8 mouse cellular contexts compared by ENCODE assay signal in the genomic region with DNA sequence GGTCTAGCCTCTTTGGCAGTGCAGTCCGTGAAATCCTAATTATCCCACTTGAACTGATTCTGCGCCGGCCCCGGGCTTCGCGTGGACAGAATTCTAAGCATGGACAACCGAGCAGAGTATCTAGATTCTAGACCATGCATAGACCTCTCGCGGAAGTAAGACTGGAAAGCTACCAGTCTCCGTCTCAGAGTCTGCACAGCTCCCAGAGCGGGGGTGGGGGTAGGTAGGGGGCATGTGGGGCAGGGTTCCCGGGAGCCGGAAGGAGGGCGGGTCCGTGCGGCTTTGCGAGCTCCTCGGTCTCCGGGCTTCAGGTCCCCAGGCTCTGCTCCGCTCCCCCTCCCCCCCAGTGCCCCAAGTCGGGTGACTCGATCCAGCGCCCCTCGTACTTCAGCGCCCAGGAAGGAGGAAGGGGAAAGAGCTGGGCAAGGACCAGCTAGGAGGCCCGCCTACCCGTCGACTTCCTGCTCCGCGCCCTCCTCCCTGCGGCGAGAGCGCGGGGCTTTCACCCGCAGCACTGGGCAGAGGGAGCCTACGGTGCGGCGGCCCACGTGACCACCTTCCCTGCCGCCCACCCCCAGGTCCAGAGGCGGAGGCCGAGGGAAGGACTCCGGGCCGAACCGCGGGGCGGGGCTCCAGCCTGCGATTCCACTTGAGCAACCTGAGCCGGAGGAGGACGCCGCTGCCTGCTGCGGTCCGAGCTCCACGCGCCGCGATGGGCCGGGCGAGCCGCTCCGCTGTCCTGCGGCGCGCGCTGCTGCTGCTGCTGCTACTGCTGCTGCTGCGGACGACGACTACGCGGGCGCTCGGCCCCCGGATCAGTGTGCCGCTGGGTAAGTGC. TPM values are rescaled to one million over a fixed set of nuclear protein-coding genes. Genes with fewer than 3 reads are reported as not detected.
DNase-seq lines count a peak whose midpoint lies in the region; ATAC-seq lines count a peak whose summit lies in the region.

No protein-coding gene starts in this region.

- H3K27me3 ChIP-seq in heart, embryonic 11.5 days (ENCODE audit: control insufficient read depth, insufficient read depth, low read length): no peaks in the 10 kb centered on the region
- H3K27me3 ChIP-seq in kidney, embryonic 16.5 days (ENCODE audit: insufficient read depth, low read length): no peaks in the 10 kb centered on the region
- H3K27me3 ChIP-seq in liver, embryonic 12.5 days (replicated peaks): no peaks in the 10 kb centered on the region
- no peaks in the 10 kb centered on the region for H3K27me3 ChIP-seq in stomach, embryonic 15.5 days (replicated peaks)

- peak overlapping the region; percentile 68 for H3K4me3 ChIP-seq in heart, embryonic 11.5 days (ENCODE audit: low read depth, low read length)
- H3K4me3 ChIP-seq in kidney, embryonic 16.5 days (ENCODE audit: low read length): peak overlapping the region; percentile 71
- peak overlapping the region; percentile 92 for H3K4me3 ChIP-seq in liver, embryonic 12.5 days
- peak overlapping the region; percentile 64 for H3K4me3 ChIP-seq in stomach, embryonic 15.5 days (replicated peaks)

- DNase-seq in 416B (ENCODE audit: low read depth): peak; percentile 93
- peak; percentile 61 to 68 for DNase-seq in adrenal gland, postnatal 4 days (ENCODE audit: low spot score in 2 of 2)
- DNase-seq in natural killer cell, adult 2 months (ENCODE audit: low spot score in 2 of 2): peak; percentile 36 to 65

- WGBS in heart, embryonic 11.5 days (ENCODE audit: insufficient replicate concordance): under 1% methylated on average over 64 of the region's 74 CpGs
- WGBS in kidney, embryonic 16.5 days: under 1% methylated on average over 59 of the region's 74 CpGs
- WGBS in liver, embryonic 12.5 days (ENCODE audit: insufficient replicate concordance): under 1% methylated on average over 72 of the region's 74 CpGs
- WGBS in stomach, embryonic 15.5 days: 0% methylated on average over 68 of the region's 74 CpGs

- no peaks in the 10 kb centered on the region for H3K9me3 ChIP-seq in heart, embryonic 11.5 days (replicated peaks; ENCODE audit: control insufficient read depth, low read length)
- no peaks in the 10 kb centered on the region for H3K9me3 ChIP-seq in kidney, embryonic 16.5 days (ENCODE audit: low read length)
- H3K9me3 ChIP-seq in liver, embryonic 12.5 days (replicated peaks): no peaks in the 10 kb centered on the region
- H3K9me3 ChIP-seq in stomach, embryonic 15.5 days: no peaks in the 10 kb centered on the region

- H3K9ac ChIP-seq in heart, embryonic 11.5 days (ENCODE audit: low read depth, low read length): peak overlapping the region; percentile 82
- peak overlapping the region; percentile 79 for H3K9ac ChIP-seq in kidney, embryonic 16.5 days (replicated peaks; ENCODE audit: low read length)
- H3K9ac ChIP-seq in liver, embryonic 12.5 days: peak overlapping the region; percentile 97
- H3K9ac ChIP-seq in stomach, embryonic 15.5 days: peak overlapping the region; percentile 59

- peak; percentile 54 for ATAC-seq in erythroblast, adult 5-6 weeks (replicated peaks; ENCODE audit: low FRiP score, poor library complexity, severe bottlenecking)
- ATAC-seq in heart, embryonic 11.5 days (replicated peaks; ENCODE audit: insufficient number of reproducible peaks, low FRiP score, low TSS enrichment): peak; percentile 84
- ATAC-seq in kidney, embryonic 16.5 days (ENCODE audit: low FRiP score, low TSS enrichment): peak; percentile 92
- peak; percentile 76 for ATAC-seq in liver, embryonic 12.5 days
- ATAC-seq in stomach, embryonic 15.5 days (ENCODE audit: insufficient read depth, low FRiP score, low read depth): peak; percentile 90

- peak overlapping the region; percentile 82 for H3K27ac ChIP-seq in heart, embryonic 11.5 days (ENCODE audit: low read depth, low read length)
- peak overlapping the region; percentile 94 for H3K27ac ChIP-seq in kidney, embryonic 16.5 days (ENCODE audit: low read length)
- peak overlapping the region; percentile 93 for H3K27ac ChIP-seq in liver, embryonic 12.5 days
- H3K27ac ChIP-seq in stomach, embryonic 15.5 days: peak overlapping the region; percentile 97

- no peaks in the 10 kb centered on the region for H3K36me3 ChIP-seq in heart, embryonic 11.5 days (ENCODE audit: control insufficient read depth, insufficient read depth, low read length)
- no peaks in the 10 kb centered on the region for H3K36me3 ChIP-seq in kidney, embryonic 16.5 days (ENCODE audit: insufficient read depth, low read length)
- H3K36me3 ChIP-seq in liver, embryonic 12.5 days: peaks cover 35% of the 10 kb centered on the region
- no peaks in the 10 kb centered on the region for H3K36me3 ChIP-seq in stomach, embryonic 15.5 days

- H3K4me2 ChIP-seq in heart, embryonic 11.5 days: peak overlapping the region; percentile 95
- H3K4me2 ChIP-seq in kidney, embryonic 16.5 days (replicated peaks; ENCODE audit: low read depth, low read length): peak overlapping the region; percentile 89
- peak overlapping the region; percentile 87 for H3K4me2 ChIP-seq in liver, embryonic 12.5 days
- H3K4me2 ChIP-seq in stomach, embryonic 15.5 days: peak overlapping the region; percentile 81

- peaks cover 18% of the 10 kb centered on the region for H3K4me1 ChIP-seq in heart, embryonic 11.5 days (ENCODE audit: control insufficient read depth, insufficient read depth, low read length)
- H3K4me1 ChIP-seq in kidney, embryonic 16.5 days (ENCODE audit: insufficient read depth, low read length): peaks cover 41% of the 10 kb centered on the region
- H3K4me1 ChIP-seq in liver, embryonic 12.5 days: peaks cover 90% of the 10 kb centered on the region
- peaks cover 46% of the 10 kb centered on the region for H3K4me1 ChIP-seq in stomach, embryonic 15.5 days

RNA-seq across cellular contexts. Expression of a gene that starts 11.5 kb away (rescaled TPM):
- 10 to 100 TPM; 62.1 to 66.9 TPM for total RNA-seq in adrenal gland, postnatal 4 days (2021)
- 19.9 and 22.1 TPM in 2 replicates for total RNA-seq in erythroblast, adult 5-6 weeks (2015; ENCODE audit: low replicate concordance)
- 33.7 and 49.8 TPM in 2 replicates for total RNA-seq in erythroblast, adult 5-6 weeks (2017; ENCODE audit: low replicate concordance)
- polyA plus RNA-seq in heart, embryonic 11.5 days (2014; fragmentation: Nextera tagmentation; extraction: Ambion mirVana): 5.9 and 8.5 TPM in 2 replicates
- 17.7 and 23.7 TPM in 2 replicates for polyA plus RNA-seq in kidney, embryonic 16.5 days (2015; fragmentation: Nextera tagmentation; extraction: Ambion mirVana)
- polyA plus RNA-seq in liver, embryonic 12.5 days (2016; fragmentation: Nextera tagmentation; extraction: Ambion mirVana): 16.9 and 17.9 TPM in 2 replicates
- 22.1 and 23.8 TPM in 2 replicates for polyA plus RNA-seq in stomach, embryonic 15.5 days (2015; fragmentation: Nextera tagmentation; extraction: Ambion mirVana)

RNA-seq across cellular contexts. Expression of a gene that starts 34.5 kb away (rescaled TPM):
- total RNA-seq in adrenal gland, postnatal 4 days (2021): 10 to 100 TPM; 50.5 to 52.1 TPM
- 21.3 and 41.8 TPM in 2 replicates for total RNA-seq in erythroblast, adult 5-6 weeks (2015; ENCODE audit: low replicate concordance)
- total RNA-seq in erythroblast, adult 5-6 weeks (2017; ENCODE audit: low replicate concordance): 29.8 and 37.1 TPM in 2 replicates
- polyA plus RNA-seq in heart, embryonic 11.5 days (2014; fragmentation: Nextera tagmentation; extraction: Ambion mirVana): 53.8 and 57.4 TPM in 2 replicates
- 131 and 144 TPM in 2 replicates for polyA plus RNA-seq in kidney, embryonic 16.5 days (2015; fragmentation: Nextera tagmentation; extraction: Ambion mirVana)
- polyA plus RNA-seq in liver, embryonic 12.5 days (2016; fragmentation: Nextera tagmentation; extraction: Ambion mirVana): 97.5 and 99.2 TPM in 2 replicates
- 157 and 158 TPM in 2 replicates for polyA plus RNA-seq in stomach, embryonic 15.5 days (2015; fragmentation: Nextera tagmentation; extraction: Ambion mirVana)

RNA-seq across cellular contexts. Expression of a gene that starts 34.5 kb away (rescaled TPM):
- total RNA-seq in adrenal gland, postnatal 4 days (2021): 1 to 10 TPM; 5.0 to 5.1 TPM
- 0.77 TPM in 1 of 2 replicates, not detected in the other for total RNA-seq in erythroblast, adult 5-6 weeks (2015; ENCODE audit: low replicate concordance)
- total RNA-seq in erythroblast, adult 5-6 weeks (2017; ENCODE audit: low replicate concordance): 0.94 and 2.0 TPM in 2 replicates
- 4.6 and 5.5 TPM in 2 replicates for polyA plus RNA-seq in heart, embryonic 11.5 days (2014; fragmentation: Nextera tagmentation; extraction: Ambion mirVana)
- polyA plus RNA-seq in kidney, embryonic 16.5 days (2015; fragmentation: Nextera tagmentation; extraction: Ambion mirVana): 3.5 and 4.0 TPM in 2 replicates
- polyA plus RNA-seq in liver, embryonic 12.5 days (2016; fragmentation: Nextera tagmentation; extraction: Ambion mirVana): 3.9 and 4.4 TPM in 2 replicates
- 5.2 and 5.3 TPM in 2 replicates for polyA plus RNA-seq in stomach, embryonic 15.5 days (2015; fragmentation: Nextera tagmentation; extraction: Ambion mirVana)

RNA-seq across cellular contexts. Expression of a gene that starts 48.0 kb away (rescaled TPM):
- total RNA-seq in adrenal gland, postnatal 4 days (2021): 1 to 10 TPM; 3.2 to 4.5 TPM
- total RNA-seq in erythroblast, adult 5-6 weeks (2015; ENCODE audit: low replicate concordance): not detected in 2 replicates
- total RNA-seq in erythroblast, adult 5-6 weeks (2017; ENCODE audit: low replicate concordance): 1.5 TPM in 1 of 2 replicates, not detected in the other
- 0.31 and 0.51 TPM in 2 replicates for polyA plus RNA-seq in heart, embryonic 11.5 days (2014; fragmentation: Nextera tagmentation; extraction: Ambion mirVana)
- polyA plus RNA-seq in kidney, embryonic 16.5 days (2015; fragmentation: Nextera tagmentation; extraction: Ambion mirVana): 0.87 and 1.4 TPM in 2 replicates
- 0.61 and 1.0 TPM in 2 replicates for polyA plus RNA-seq in liver, embryonic 12.5 days (2016; fragmentation: Nextera tagmentation; extraction: Ambion mirVana)
- polyA plus RNA-seq in stomach, embryonic 15.5 days (2015; fragmentation: Nextera tagmentation; extraction: Ambion mirVana): 1.1 and 1.6 TPM in 2 replicates

Comparison
In these comparisons a context has a peak if more than half of its experiments do, and no peak if none do; other contexts are left out.
1. Peak in every context shown above with its lines: DNase-seq, ATAC-seq, H3K4me3 ChIP-seq and H3K27ac ChIP-seq.